In genomic region chr8:90635766-90636492, GRCm38 (mm10) we compare ENCODE assay signal across 10 mouse cellular contexts.
DNase-seq lines count a peak whose midpoint lies in the region; ATAC-seq and TF ChIP-seq lines count a peak whose summit lies in the region.
"Had no signal": no experiment of that assay in that cellular context is flagged by ENCODE, and none has a peak within 500 bp of the region (broad histone marks: within the 10 kb centered on the region; RNA-seq: fewer than 3 reads in every experiment).

No protein-coding gene starts in this region.

- no peak for TF ChIP-seq POLR2A in cerebellum, adult 2 months (IDR thresholded peaks at IDR 0.05; ENCODE audit: borderline replicate concordance, insufficient read depth, low read length)

- no peak overlapping the region for H3K4me2 ChIP-seq in forebrain, embryonic 12.5 days
- H3K4me2 ChIP-seq in forebrain, postnatal 0 days (ENCODE audit: low read depth): no peak overlapping the region
- no peak overlapping the region for H3K4me2 ChIP-seq in stomach, embryonic 14.5 days (replicated peaks; ENCODE audit: low read depth, low read length)
- H3K4me2 ChIP-seq in stomach, postnatal 0 days (replicated peaks; ENCODE audit: low read depth): no peak overlapping the region
- no peak overlapping the region for H3K4me2 ChIP-seq in lung, postnatal 0 days (replicated peaks; ENCODE audit: low read depth, low read length)

- intact Hi-C loops in heart, postnatal 25 days (cut with DNase I): no loop called here

- no peaks in the 10 kb centered on the region for H3K36me3 ChIP-seq in forebrain, embryonic 12.5 days (replicated peaks)
- no peaks in the 10 kb centered on the region for H3K36me3 ChIP-seq in forebrain, postnatal 0 days (ENCODE audit: insufficient read depth)
- no peaks in the 10 kb centered on the region for H3K36me3 ChIP-seq in stomach, embryonic 14.5 days (ENCODE audit: control insufficient read depth, insufficient read depth, low read length)
- no peaks in the 10 kb centered on the region for H3K36me3 ChIP-seq in stomach, postnatal 0 days (ENCODE audit: control insufficient read depth, insufficient read depth, low read length)
- no peaks in the 10 kb centered on the region for H3K36me3 ChIP-seq in lung, postnatal 0 days (ENCODE audit: insufficient read depth, low read length)

- DNase-seq in forebrain, postnatal 0 days: no peak
- no peak for DNase-seq in stomach, postnatal 0 days (ENCODE audit: low spot score)
- peak; percentile 89 for DNase-seq in lung, postnatal 0 days (ENCODE audit: low spot score)
- DNase-seq in heart, postnatal 25 days (ENCODE audit: low spot score): no peak
- no peak for DNase-seq in cerebellum, adult 2 months
- DNase-seq: liver had no signal

- no peaks in the 10 kb centered on the region for H3K9me3 ChIP-seq in forebrain, embryonic 12.5 days
- H3K9me3 ChIP-seq in forebrain, postnatal 0 days (ENCODE audit: low read length): no peaks in the 10 kb centered on the region
- H3K9me3 ChIP-seq in stomach, embryonic 14.5 days (ENCODE audit: control insufficient read depth, low read depth, low read length): no peaks in the 10 kb centered on the region
- H3K9me3 ChIP-seq in stomach, postnatal 0 days (ENCODE audit: control insufficient read depth, low read length): no peaks in the 10 kb centered on the region
- H3K9me3 ChIP-seq in lung, postnatal 0 days (ENCODE audit: low read length): no peaks in the 10 kb centered on the region

- TF ChIP-seq EP300 in stomach, postnatal 0 days (optimal IDR thresholded peaks at IDR 0.05): no peak
- peak; percentile 69 for TF ChIP-seq EP300 in lung, postnatal 0 days (IDR thresholded peaks at IDR 0.05)

- 48% methylated on average over 7 of the region's 7 CpGs for WGBS in forebrain, embryonic 12.5 days
- 41% methylated on average over 7 of the region's 7 CpGs for WGBS in forebrain, postnatal 0 days
- 25% methylated on average over 7 of the region's 7 CpGs for WGBS in stomach, embryonic 14.5 days
- WGBS in stomach, postnatal 0 days: 40% methylated on average over 7 of the region's 7 CpGs
- 43% methylated on average over 7 of the region's 7 CpGs for WGBS in lung, postnatal 0 days
- WGBS in cerebellum, adult 2 months: 75% methylated on average over 7 of the region's 7 CpGs

- no peak overlapping the region for H3K4me3 ChIP-seq in forebrain, embryonic 12.5 days (replicated peaks)
- no peak overlapping the region for H3K4me3 ChIP-seq in forebrain, postnatal 0 days (ENCODE audit: low read depth, low read length)
- H3K4me3 ChIP-seq in stomach, embryonic 14.5 days (ENCODE audit: low read depth, low read length): no peak overlapping the region
- H3K4me3 ChIP-seq in stomach, postnatal 0 days (ENCODE audit: low read depth, low read length): no peak overlapping the region
- no peak overlapping the region for H3K4me3 ChIP-seq in lung, postnatal 0 days (ENCODE audit: low read depth, low read length)
- H3K4me3 ChIP-seq in cerebellum, adult 2 months (replicated peaks; ENCODE audit: insufficient read depth, low read depth, low read length): no peak overlapping the region

- H3K4me1 ChIP-seq in forebrain, embryonic 12.5 days: peaks cover 11% of the 10 kb centered on the region; the same call in 1 of the 2 replicates
- no peaks in the 10 kb centered on the region for H3K4me1 ChIP-seq in forebrain, postnatal 0 days (ENCODE audit: insufficient read depth)
- no peaks in the 10 kb centered on the region for H3K4me1 ChIP-seq in stomach, embryonic 14.5 days (ENCODE audit: control insufficient read depth, insufficient read depth, low read length)
- H3K4me1 ChIP-seq in stomach, postnatal 0 days (replicated peaks; ENCODE audit: control insufficient read depth, insufficient read depth): no peaks in the 10 kb centered on the region
- H3K4me1 ChIP-seq in lung, postnatal 0 days (ENCODE audit: insufficient read depth, low read depth, low read length): no peaks in the 10 kb centered on the region
- H3K4me1 ChIP-seq in cerebellum, adult 2 months (ENCODE audit: control insufficient read depth, insufficient read depth, low read length): no peaks in the 10 kb centered on the region

- H3K27ac ChIP-seq in forebrain, embryonic 12.5 days: 0 out of 2 replicates have a peak overlapping the region, but pooled peaks have one; percentile 26
- H3K27ac ChIP-seq in forebrain, postnatal 0 days (ENCODE audit: low read depth, low read length): no peak overlapping the region
- H3K27ac ChIP-seq in stomach, embryonic 14.5 days (ENCODE audit: low read length): no peak overlapping the region
- H3K27ac ChIP-seq in stomach, postnatal 0 days (replicated peaks): no peak overlapping the region
- no peak overlapping the region for H3K27ac ChIP-seq in lung, postnatal 0 days (ENCODE audit: low read length)
- no peak overlapping the region for H3K27ac ChIP-seq in cerebellum, adult 2 months (ENCODE audit: insufficient read depth, low read length)

- no peak overlapping the region for H3K9ac ChIP-seq in forebrain, embryonic 12.5 days
- no peak overlapping the region for H3K9ac ChIP-seq in forebrain, postnatal 0 days
- H3K9ac ChIP-seq in stomach, embryonic 14.5 days (replicated peaks; ENCODE audit: low read depth, low read length): no peak overlapping the region
- no peak overlapping the region for H3K9ac ChIP-seq in stomach, postnatal 0 days (ENCODE audit: low read length)
- no peak overlapping the region for H3K9ac ChIP-seq in lung, postnatal 0 days (replicated peaks; ENCODE audit: low read depth)

- no peak for TF ChIP-seq CTCF in forebrain, postnatal 0 days (IDR thresholded peaks at IDR 0.05; ENCODE audit: low read depth)
- TF ChIP-seq CTCF in stomach, postnatal 0 days (IDR thresholded peaks at IDR 0.05; ENCODE audit: low read depth): no peak
- TF ChIP-seq CTCF in lung, postnatal 0 days (IDR thresholded peaks at IDR 0.05): no peak
- no peak for TF ChIP-seq CTCF in cerebellum, adult 2 months (IDR thresholded peaks at IDR 0.05; ENCODE audit: borderline replicate concordance, insufficient read depth, low read depth, low read length)

- no peaks in the 10 kb centered on the region for H3K27me3 ChIP-seq in forebrain, embryonic 12.5 days
- no peaks in the 10 kb centered on the region for H3K27me3 ChIP-seq in forebrain, postnatal 0 days (ENCODE audit: insufficient read depth, low read length)
- no peaks in the 10 kb centered on the region for H3K27me3 ChIP-seq in stomach, embryonic 14.5 days (ENCODE audit: control insufficient read depth, insufficient read depth, low read length)
- H3K27me3 ChIP-seq in stomach, postnatal 0 days (ENCODE audit: control insufficient read depth, insufficient read depth, low read length): no peaks in the 10 kb centered on the region
- no peaks in the 10 kb centered on the region for H3K27me3 ChIP-seq in lung, postnatal 0 days (replicated peaks; ENCODE audit: insufficient read depth, low read length)
- H3K27me3 ChIP-seq in cerebellum, adult 2 months (ENCODE audit: control insufficient read depth, insufficient read depth, low read length): no peaks in the 10 kb centered on the region

- peak; percentile 92 for ATAC-seq in forebrain, embryonic 12.5 days (ENCODE audit: low FRiP score)
- no peak for ATAC-seq in forebrain, postnatal 0 days
- ATAC-seq in stomach, embryonic 14.5 days (ENCODE audit: insufficient number of reproducible peaks, insufficient read depth, low FRiP score, low read depth): peak; percentile 71
- no peak for ATAC-seq in stomach, postnatal 0 days (ENCODE audit: low FRiP score, low TSS enrichment)
- peak; percentile 93 for ATAC-seq in lung, postnatal 0 days
- no peak for ATAC-seq in frontal cortex, adult (ENCODE audit: low TSS enrichment)
- ATAC-seq: inflammation-experienced regulatory T-cells, adult 6 months had no signal

Comparison
In these comparisons a context has a peak if more than half of its experiments do, and no peak if none do; other contexts are left out.
1. ATAC-seq: peak in forebrain, embryonic 12.5 days (single experiment), stomach, embryonic 14.5 days (single experiment) and lung, postnatal 0 days (single experiment); none in forebrain, postnatal 0 days (single experiment), stomach, postnatal 0 days (single experiment) and frontal cortex, adult (single experiment).